Mouse (Mus musculus): ENCODE data around the gene Arglu1. TPM values are rescaled to one million over a fixed set of nuclear protein-coding genes. Genes with fewer than 3 reads are reported as not detected.

Gene Arglu1
- polyA plus RNA-seq, 1 experiment = 10.5 TPM

DNA sequence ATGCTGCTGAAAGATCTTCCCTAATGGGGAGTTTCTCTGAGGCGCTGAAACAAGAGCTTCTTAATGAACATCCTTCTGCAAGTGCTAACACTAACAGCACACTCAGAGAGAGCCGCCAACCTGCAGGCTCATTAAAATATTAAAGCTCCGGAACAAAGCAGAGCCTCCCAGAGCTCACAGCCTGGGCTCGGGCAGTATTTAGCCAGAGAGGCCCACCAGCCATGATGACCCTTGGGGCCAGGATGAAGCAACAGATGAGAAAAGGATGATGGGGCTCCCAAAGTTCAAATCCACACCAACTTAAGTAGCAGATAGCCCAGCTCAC, 50.1 kb downstream of the Arglu1 start:
- no peaks in the 10 kb centered on the region for H3K27me3 ChIP-seq (ENCODE audit: control insufficient read depth)
- no peak overlapping the region for H3K4me3 ChIP-seq (replicated peaks)
- TF ChIP-seq TAL1 (IDR thresholded peaks at IDR 0.05; ENCODE audit: low read length) = no peak
- no peak for TF ChIP-seq GATA1 (IDR thresholded peaks at IDR 0.05; ENCODE audit: low read length)
- H3K36me3 ChIP-seq (ENCODE audit: control insufficient read depth) = no peaks in the 10 kb centered on the region
- no peaks in the 10 kb centered on the region for H3K9me3 ChIP-seq (ENCODE audit: control insufficient read depth, low read length)
- no peaks in the 10 kb centered on the region for H3K4me1 ChIP-seq (ENCODE audit: control insufficient read depth)

DNA sequence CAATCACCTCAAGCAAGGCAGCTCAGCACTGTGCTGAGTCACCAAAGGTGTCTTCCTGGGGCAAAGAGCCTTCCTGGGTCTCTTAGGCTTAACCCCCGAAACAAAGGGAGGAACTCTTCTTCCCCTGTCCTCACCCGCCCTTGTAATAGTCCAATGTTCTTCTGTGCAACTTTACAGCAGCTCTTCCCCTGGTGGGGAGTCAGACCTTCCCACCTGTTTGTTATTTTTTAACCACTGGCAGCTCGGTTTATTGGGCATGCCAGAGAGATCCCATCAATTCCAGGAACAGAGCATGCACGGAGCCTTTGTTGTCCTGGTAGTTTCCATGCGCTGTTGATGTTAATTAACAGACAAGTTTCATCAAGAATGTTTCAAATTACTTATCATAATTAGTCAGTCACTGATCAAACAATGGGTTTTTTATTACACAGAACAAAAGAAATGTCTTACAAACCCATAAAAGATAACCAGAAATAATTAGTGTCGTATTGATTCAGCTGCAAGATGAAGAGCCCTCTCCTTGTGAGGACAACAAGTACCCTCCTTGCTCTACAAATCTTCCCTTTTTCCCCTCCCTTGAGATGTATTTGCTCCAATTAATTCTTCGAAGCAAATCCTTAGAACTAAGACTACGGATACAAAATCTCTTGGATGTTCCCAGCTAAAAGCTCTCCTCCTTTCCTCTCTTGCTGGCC, 50.6 kb downstream of the Arglu1 start:
- Histone ChIP-seq H3K36me3 (ENCODE audit: control insufficient read depth) (no peaks in the 10 kb centered on the region), H3K4me3 (replicated peaks) (no peak overlapping the region), H3K4me1 (ENCODE audit: control insufficient read depth) (no peaks in the 10 kb centered on the region), H3K27me3 (ENCODE audit: control insufficient read depth) (no peaks in the 10 kb centered on the region), H3K9me3 (ENCODE audit: control insufficient read depth, low read length) (no peaks in the 10 kb centered on the region)
- TF ChIP-seq TAL1 (IDR thresholded peaks at IDR 0.05; ENCODE audit: low read length) (no peak), GATA1 (IDR thresholded peaks at IDR 0.05; ENCODE audit: low read length) (no peak)

DNA sequence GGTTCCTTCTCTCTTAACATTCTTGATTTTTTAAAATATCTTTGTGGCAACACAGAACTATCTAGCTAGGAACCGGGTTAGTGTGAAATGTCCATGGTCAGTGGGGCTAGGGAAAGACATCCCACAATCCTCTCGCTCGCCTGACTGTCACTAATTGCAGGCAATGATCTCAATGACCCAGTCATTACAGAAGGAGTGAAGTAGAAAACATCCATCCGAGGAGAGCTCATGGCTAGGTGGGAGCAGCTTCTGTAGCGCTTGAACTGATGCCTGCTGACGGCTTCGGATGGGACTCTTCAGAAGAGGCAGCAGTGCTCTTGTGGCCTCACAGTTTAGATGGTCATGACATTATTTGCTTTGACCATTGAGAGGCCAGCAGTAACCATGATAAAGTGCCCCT, 58.9 kb downstream of the Arglu1 start:
- no peaks in the 10 kb centered on the region for H3K36me3 ChIP-seq (ENCODE audit: control insufficient read depth)
- H3K27me3 ChIP-seq (ENCODE audit: control insufficient read depth) = no peaks in the 10 kb centered on the region
- H3K4me3 ChIP-seq (replicated peaks) = no peak overlapping the region
- TF ChIP-seq GATA1 (IDR thresholded peaks at IDR 0.05; ENCODE audit: low read length) = no peak
- TF ChIP-seq TAL1 (IDR thresholded peaks at IDR 0.05; ENCODE audit: low read length) = no peak
- H3K9me3 ChIP-seq (ENCODE audit: control insufficient read depth, low read length) = no peaks in the 10 kb centered on the region
- H3K4me1 ChIP-seq (ENCODE audit: control insufficient read depth) = no peaks in the 10 kb centered on the region

DNA sequence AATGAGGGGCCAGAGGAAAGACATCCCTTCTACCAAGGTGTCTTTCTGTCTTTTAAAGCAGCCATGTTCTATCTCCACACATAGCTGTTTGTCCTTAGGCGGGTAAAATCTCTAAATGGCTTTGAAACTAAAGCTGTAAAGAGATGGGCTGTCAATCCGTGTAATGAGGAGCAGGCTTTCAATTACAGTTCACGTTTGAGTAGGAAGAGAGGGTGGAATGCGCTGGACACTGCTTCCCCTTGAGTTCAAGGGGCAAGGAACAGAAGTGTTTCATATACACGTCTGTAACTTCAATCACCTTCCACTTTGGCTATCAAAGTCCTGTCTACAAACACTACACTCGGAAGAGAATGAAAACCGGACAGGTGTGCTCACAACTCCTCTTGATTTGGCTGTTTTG, 66.3 kb downstream of the Arglu1 start:
- H3K4me3 ChIP-seq (replicated peaks) = no peak overlapping the region
- no peaks in the 10 kb centered on the region for H3K9me3 ChIP-seq (ENCODE audit: control insufficient read depth, low read length)
- TF ChIP-seq TAL1 (IDR thresholded peaks at IDR 0.05; ENCODE audit: low read length) (no peak), GATA1 (IDR thresholded peaks at IDR 0.05; ENCODE audit: low read length) (no peak)
- H3K4me1 ChIP-seq (ENCODE audit: control insufficient read depth) = no peaks in the 10 kb centered on the region
- H3K27me3 ChIP-seq (ENCODE audit: control insufficient read depth) = no peaks in the 10 kb centered on the region
- no peaks in the 10 kb centered on the region for H3K36me3 ChIP-seq (ENCODE audit: control insufficient read depth)

DNA sequence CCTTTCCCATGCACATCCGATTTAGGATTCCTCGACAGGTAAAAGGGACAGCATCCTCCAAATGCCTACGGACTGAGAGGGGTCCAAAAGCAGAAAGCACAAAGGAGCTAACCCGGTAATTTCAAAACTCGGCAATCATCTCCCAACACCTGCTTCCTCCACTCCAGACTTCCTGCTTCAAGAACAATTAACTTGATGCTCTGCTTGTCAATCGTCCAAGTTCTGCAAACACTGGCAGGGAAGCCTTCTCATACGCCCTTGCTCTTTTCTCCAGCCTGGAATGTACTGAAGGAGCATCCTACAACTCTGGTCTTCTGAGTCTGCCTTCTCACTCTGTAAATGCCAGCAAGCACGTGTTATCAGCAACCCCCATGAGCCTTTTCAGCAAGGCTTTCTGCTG, 66.8 kb downstream of the Arglu1 start:
- no peaks in the 10 kb centered on the region for H3K27me3 ChIP-seq (ENCODE audit: control insufficient read depth)
- H3K9me3 ChIP-seq (ENCODE audit: control insufficient read depth, low read length) = no peaks in the 10 kb centered on the region
- no peak overlapping the region for H3K4me3 ChIP-seq (replicated peaks)
- H3K4me1 ChIP-seq (ENCODE audit: control insufficient read depth) = no peaks in the 10 kb centered on the region
- no peak for TF ChIP-seq TAL1 (IDR thresholded peaks at IDR 0.05; ENCODE audit: low read length)
- no peak for TF ChIP-seq GATA1 (IDR thresholded peaks at IDR 0.05; ENCODE audit: low read length)
- H3K36me3 ChIP-seq (ENCODE audit: control insufficient read depth) = no peaks in the 10 kb centered on the region

DNA sequence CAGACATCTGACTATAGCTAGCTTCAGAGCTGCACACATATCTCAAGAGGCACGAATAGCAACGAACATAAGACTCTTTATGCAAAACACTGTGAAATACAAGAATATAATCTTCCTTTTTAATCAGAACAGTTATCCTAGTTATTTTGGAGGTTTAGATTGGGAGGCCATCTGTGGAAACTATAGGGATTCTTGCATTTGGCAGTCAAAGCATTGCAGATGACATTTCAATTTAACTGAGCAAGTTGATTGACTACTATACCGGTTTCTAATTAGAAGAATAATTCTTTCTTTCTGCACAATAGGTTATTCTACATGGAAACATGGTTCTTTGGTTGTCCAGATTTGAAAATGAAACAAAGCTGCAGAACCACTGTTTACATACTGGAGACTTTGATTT, 67.8 kb downstream of the Arglu1 start:
- H3K9me3 ChIP-seq (ENCODE audit: control insufficient read depth, low read length) = no peaks in the 10 kb centered on the region
- H3K4me3 ChIP-seq (replicated peaks) = no peak overlapping the region
- H3K36me3 ChIP-seq (ENCODE audit: control insufficient read depth) = no peaks in the 10 kb centered on the region
- H3K27me3 ChIP-seq (ENCODE audit: control insufficient read depth) = no peaks in the 10 kb centered on the region
- H3K4me1 ChIP-seq (ENCODE audit: control insufficient read depth) = no peaks in the 10 kb centered on the region
- TF ChIP-seq TAL1 (IDR thresholded peaks at IDR 0.05; ENCODE audit: low read length) (no peak), GATA1 (IDR thresholded peaks at IDR 0.05; ENCODE audit: low read length) (no peak)

DNA sequence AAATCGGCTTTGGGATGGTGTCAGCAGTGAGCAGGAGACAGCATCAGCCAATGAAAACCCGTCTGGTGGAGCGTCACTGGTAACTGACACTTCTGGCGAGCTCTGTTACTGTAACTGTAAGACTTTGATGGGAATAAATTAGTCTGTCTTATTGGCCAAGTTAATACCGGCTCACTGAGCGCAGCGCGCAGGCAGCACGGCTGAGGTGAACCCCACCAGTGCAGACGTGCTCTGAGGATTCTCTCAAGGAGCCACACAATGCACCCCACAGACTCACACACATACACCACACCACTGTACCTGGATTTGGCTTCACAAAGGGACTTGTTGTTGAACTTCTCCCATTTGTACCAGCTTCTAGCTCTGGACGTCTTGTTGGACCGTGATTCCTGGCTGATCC, 68.3 kb downstream of the Arglu1 start:
- Histone ChIP-seq H3K36me3 (ENCODE audit: control insufficient read depth) (no peaks in the 10 kb centered on the region), H3K4me3 (replicated peaks) (no peak overlapping the region), H3K9me3 (ENCODE audit: control insufficient read depth, low read length) (no peaks in the 10 kb centered on the region), H3K27me3 (ENCODE audit: control insufficient read depth) (no peaks in the 10 kb centered on the region), H3K4me1 (ENCODE audit: control insufficient read depth) (no peaks in the 10 kb centered on the region)
- no peak for TF ChIP-seq TAL1 (IDR thresholded peaks at IDR 0.05; ENCODE audit: low read length)
- no peak for TF ChIP-seq GATA1 (IDR thresholded peaks at IDR 0.05; ENCODE audit: low read length)

DNA sequence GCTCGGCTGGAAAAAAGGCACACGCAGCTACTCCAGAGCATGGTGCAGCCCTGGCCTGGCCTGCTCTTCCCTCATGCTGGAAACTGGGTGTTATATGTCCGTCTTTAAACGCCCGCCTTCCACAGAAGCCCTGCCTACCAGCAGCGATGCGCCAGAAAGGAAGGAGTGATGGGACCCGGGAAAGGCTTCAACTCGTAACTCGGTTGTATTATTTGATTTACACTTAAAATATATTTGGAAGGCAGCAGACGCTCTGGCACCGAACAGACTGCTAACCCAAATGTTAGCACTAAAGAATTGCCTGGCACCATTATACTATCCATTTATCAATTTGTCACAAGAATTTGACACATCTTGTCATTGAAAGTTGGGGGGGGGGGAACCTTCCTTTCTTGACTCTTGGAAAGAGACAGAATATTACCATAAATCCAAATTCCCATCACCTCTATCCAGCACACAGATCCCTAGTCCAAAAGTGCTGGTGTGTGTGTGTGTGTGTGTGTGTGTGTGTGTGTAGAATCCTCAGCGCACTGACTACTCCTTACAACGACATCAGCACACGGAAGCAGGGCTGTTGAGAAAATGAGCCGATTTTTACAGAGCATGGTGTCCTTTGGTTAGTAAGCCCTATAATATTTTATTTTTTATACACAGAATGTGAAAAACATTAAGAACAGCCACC, 68.9 kb downstream of the Arglu1 start:
- TF ChIP-seq TAL1 (IDR thresholded peaks at IDR 0.05; ENCODE audit: low read length) = no peak
- TF ChIP-seq GATA1 (IDR thresholded peaks at IDR 0.05; ENCODE audit: low read length) = no peak
- Histone ChIP-seq H3K4me3 (replicated peaks) (no peak overlapping the region), H3K36me3 (ENCODE audit: control insufficient read depth) (no peaks in the 10 kb centered on the region), H3K9me3 (ENCODE audit: control insufficient read depth, low read length) (no peaks in the 10 kb centered on the region), H3K4me1 (ENCODE audit: control insufficient read depth) (no peaks in the 10 kb centered on the region), H3K27me3 (ENCODE audit: control insufficient read depth) (no peaks in the 10 kb centered on the region)

DNA sequence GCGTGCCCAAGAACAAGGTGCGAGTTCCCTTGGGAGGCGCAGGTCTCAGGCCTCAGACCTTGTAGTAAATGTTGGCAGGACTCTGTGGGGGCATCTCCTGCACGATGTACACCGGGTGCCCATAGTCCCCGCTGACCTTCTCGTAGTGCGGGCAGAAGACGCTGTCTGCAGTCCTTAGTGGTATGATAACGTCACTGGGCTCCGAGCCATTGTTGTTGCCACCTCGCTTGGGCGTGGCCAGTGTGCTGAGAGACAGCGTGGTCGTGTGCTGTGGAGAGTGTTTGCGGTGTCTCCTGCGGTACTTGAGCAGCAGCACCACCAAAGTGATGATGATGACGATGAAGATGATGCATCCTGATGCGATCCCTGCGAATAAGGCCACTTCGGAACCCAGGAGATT, 69.8 kb downstream of the Arglu1 start:
- H3K4me1 ChIP-seq (ENCODE audit: control insufficient read depth) = no peaks in the 10 kb centered on the region
- H3K4me3 ChIP-seq (replicated peaks) = no peak overlapping the region
- no peaks in the 10 kb centered on the region for H3K27me3 ChIP-seq (ENCODE audit: control insufficient read depth)
- no peaks in the 10 kb centered on the region for H3K9me3 ChIP-seq (ENCODE audit: control insufficient read depth, low read length)
- no peaks in the 10 kb centered on the region for H3K36me3 ChIP-seq (ENCODE audit: control insufficient read depth)
- no peak for TF ChIP-seq TAL1 (IDR thresholded peaks at IDR 0.05; ENCODE audit: low read length)
- TF ChIP-seq GATA1 (IDR thresholded peaks at IDR 0.05; ENCODE audit: low read length) = no peak
